In genomic region chr6:6184921-6185734, GRCm38 (mm10) we compare ENCODE assay signal across 12 mouse cellular contexts. TPM values are rescaled to one million over a fixed set of nuclear protein-coding genes. Genes with fewer than 3 reads are reported as not detected.
DNase-seq lines count a peak whose midpoint lies in the region; ATAC-seq lines count a peak whose summit lies in the region.
"Had no signal": no experiment of that assay in that cellular context is flagged by ENCODE, and none has a peak within 500 bp of the region (broad histone marks: within the 10 kb centered on the region; RNA-seq: fewer than 3 reads in every experiment).

No protein-coding gene starts in this region.

- WGBS in heart, embryonic 16.5 days = 18% methylated on average over 7 of the region's 7 CpGs
- WGBS in forebrain, embryonic 12.5 days = 90% methylated on average over 7 of the region's 7 CpGs

- peaks cover 16% of the 10 kb centered on the region for H3K4me1 ChIP-seq in heart, embryonic 16.5 days (ENCODE audit: control insufficient read depth, insufficient read depth, low read length)
- no peaks in the 10 kb centered on the region for H3K4me1 ChIP-seq in forebrain, embryonic 12.5 days

- peak overlapping the region; percentile 89 for H3K27ac ChIP-seq in heart, embryonic 16.5 days (ENCODE audit: low read length)
- no peak overlapping the region for H3K27ac ChIP-seq in forebrain, embryonic 12.5 days
- H3K27ac ChIP-seq: forebrain, embryonic 10.5 days; macrophage had no signal

- H3K4me3 ChIP-seq in heart, embryonic 16.5 days (ENCODE audit: low read length) = no peak overlapping the region
- H3K4me3 ChIP-seq in forebrain, embryonic 12.5 days (replicated peaks) = no peak overlapping the region
- H3K4me3 ChIP-seq: forebrain, embryonic 10.5 days had no signal

- no peaks in the 10 kb centered on the region for H3K36me3 ChIP-seq in heart, embryonic 16.5 days (ENCODE audit: control insufficient read depth, insufficient read depth)
- H3K36me3 ChIP-seq in forebrain, embryonic 12.5 days (replicated peaks) = no peaks in the 10 kb centered on the region

- H3K27me3 ChIP-seq in heart, embryonic 16.5 days (ENCODE audit: control insufficient read depth, insufficient read depth, low read length) = no peaks in the 10 kb centered on the region
- H3K27me3 ChIP-seq in forebrain, embryonic 12.5 days = no peaks in the 10 kb centered on the region

- H3K9ac ChIP-seq in heart, embryonic 16.5 days (ENCODE audit: low read length) = no peak overlapping the region; the same call in 1 of the 2 replicates
- H3K9ac ChIP-seq in forebrain, embryonic 12.5 days = no peak overlapping the region

- peak; percentile 77 for DNase-seq in kidney, adult 9 months
- DNase-seq in kidney, adult 18-20 months = no peak
- DNase-seq in kidney, postnatal 25 days = peak; percentile 40 to 50
- peak; percentile 78 for DNase-seq in yolk sac, embryonic 10.5 days (ENCODE audit: low spot score)
- DNase-seq in cerebellum, postnatal 25 days = no peak
- DNase-seq in gastrocnemius, adult 8-10 months (ENCODE audit: low spot score in 2 of 2) = no peak
- DNase-seq: gastrocnemius, postnatal 36 days; left cerebral cortex, postnatal 4 days had no signal

- peak; percentile 90 for ATAC-seq in heart, embryonic 16.5 days (replicated peaks; ENCODE audit: extremely low read depth, insufficient read depth, low FRiP score)
- ATAC-seq in forebrain, embryonic 12.5 days (ENCODE audit: low FRiP score) = no peak

- no peaks in the 10 kb centered on the region for H3K9me3 ChIP-seq in heart, embryonic 16.5 days (replicated peaks; ENCODE audit: control insufficient read depth, low read length)
- H3K9me3 ChIP-seq in forebrain, embryonic 12.5 days = no peaks in the 10 kb centered on the region
- H3K9me3 ChIP-seq: forebrain, embryonic 10.5 days had no signal

- peak overlapping the region; percentile 43 for H3K4me2 ChIP-seq in heart, embryonic 16.5 days (ENCODE audit: low read depth, low read length)
- H3K4me2 ChIP-seq in forebrain, embryonic 12.5 days = no peak overlapping the region

RNA-seq across cellular contexts. Expression of gene Slc25a13, which starts 31.8 kb away (rescaled TPM):
- polyA plus RNA-seq in heart, embryonic 16.5 days (2015; fragmentation: Nextera tagmentation; extraction: Ambion mirVana) = 54.3 and 54.4 TPM in 2 replicates
- 1 to 10 TPM in 1 of 4 experiments, under 1 TPM in 3; 0.54 to 1.2 (median 0.79) TPM for total RNA-seq in gastrocnemius, adult 8-10 months (2022)
- polyA plus RNA-seq in forebrain, embryonic 12.5 days (2016; fragmentation: Nextera tagmentation; extraction: Ambion mirVana) = 23.6 and 32.3 TPM in 2 replicates

Comparison
In these comparisons a context has a peak if more than half of its experiments do, and no peak if none do; other contexts are left out.
1. DNase-seq: peak in kidney, adult 9 months (single experiment), kidney, postnatal 25 days (2 of 2) and yolk sac, embryonic 10.5 days (single experiment); none in kidney, adult 18-20 months (single experiment), cerebellum, postnatal 25 days (0 of 2) and gastrocnemius, adult 8-10 months (0 of 2).